In genomic region chr6:54126993-54127697, GRCm38 (mm10) we compare ENCODE assay signal across 9 mouse cellular contexts.
DNase-seq lines count a peak whose midpoint lies in the region; ATAC-seq lines count a peak whose summit lies in the region.
"Had no signal": no experiment of that assay in that cellular context is flagged by ENCODE, and none has a peak within 500 bp of the region (broad histone marks: within the 10 kb centered on the region; RNA-seq: fewer than 3 reads in every experiment).

No protein-coding gene starts in this region.

- H3K4me3 ChIP-seq in hindbrain, embryonic 14.5 days (replicated peaks; ENCODE audit: low read length): no peak overlapping the region
- H3K4me3 ChIP-seq in hindbrain, embryonic 11.5 days (ENCODE audit: low read depth, low read length): no peak overlapping the region
- no peak overlapping the region for H3K4me3 ChIP-seq in forebrain, embryonic 14.5 days (ENCODE audit: low read depth, low read length)
- H3K4me3 ChIP-seq: heart, adult 2 months had no signal

- no peak overlapping the region for H3K4me2 ChIP-seq in hindbrain, embryonic 14.5 days (replicated peaks)
- no peak overlapping the region for H3K4me2 ChIP-seq in hindbrain, embryonic 11.5 days (replicated peaks; ENCODE audit: low read depth, low read length)
- H3K4me2 ChIP-seq in forebrain, embryonic 14.5 days (ENCODE audit: low read length): no peak overlapping the region

- no peaks in the 10 kb centered on the region for H3K36me3 ChIP-seq in hindbrain, embryonic 14.5 days (replicated peaks; ENCODE audit: control insufficient read depth, insufficient read depth)
- H3K36me3 ChIP-seq in hindbrain, embryonic 11.5 days (ENCODE audit: control insufficient read depth, insufficient read depth, low read length): no peaks in the 10 kb centered on the region
- H3K36me3 ChIP-seq in forebrain, embryonic 14.5 days (ENCODE audit: control insufficient read depth, insufficient read depth, low read length): no peaks in the 10 kb centered on the region

- DNase-seq in hindbrain, embryonic 14.5 days (ENCODE audit: low spot score): no peak
- no peak for DNase-seq in hindbrain, embryonic 11.5 days (ENCODE audit: low spot score)
- DNase-seq in forebrain, embryonic 14.5 days (ENCODE audit: low spot score): no peak
- peak; percentile 72 for DNase-seq in naive thymus-derived CD4-positive, alpha-beta T cell, adult 2 months (ENCODE audit: low read depth)
- no peak for DNase-seq in embryo, embryonic 11 days
- no peak for DNase-seq in lung, postnatal 36 days
- DNase-seq in urinary bladder, postnatal 10 days (ENCODE audit: low spot score): no peak
- DNase-seq: heart, adult 2 months had no signal

- H3K4me1 ChIP-seq in hindbrain, embryonic 14.5 days (replicated peaks; ENCODE audit: control insufficient read depth, insufficient read depth, low read length): peaks cover 5% of the 10 kb centered on the region; the same call in 1 of the 2 replicates
- no peaks in the 10 kb centered on the region for H3K4me1 ChIP-seq in hindbrain, embryonic 11.5 days (replicated peaks; ENCODE audit: control insufficient read depth, insufficient read depth, low read length)
- peaks cover 23% of the 10 kb centered on the region for H3K4me1 ChIP-seq in forebrain, embryonic 14.5 days (ENCODE audit: control insufficient read depth, insufficient read depth, low read length)

- peak overlapping the region; percentile 15; the same call in 1 of the 2 replicates for H3K27ac ChIP-seq in hindbrain, embryonic 14.5 days
- no peak overlapping the region for H3K27ac ChIP-seq in hindbrain, embryonic 11.5 days (ENCODE audit: low read depth, low read length)
- peak overlapping the region; percentile 49; the same call in 1 of the 2 replicates for H3K27ac ChIP-seq in forebrain, embryonic 14.5 days (ENCODE audit: low read depth, low read length)
- H3K27ac ChIP-seq: heart, adult 2 months had no signal

- no peak overlapping the region for H3K9ac ChIP-seq in hindbrain, embryonic 14.5 days
- no peak overlapping the region for H3K9ac ChIP-seq in hindbrain, embryonic 11.5 days (ENCODE audit: low read depth, low read length)
- no peak overlapping the region for H3K9ac ChIP-seq in forebrain, embryonic 14.5 days (ENCODE audit: low read length)

- peak; percentile 11; the same call in 1 of the 2 replicates for ATAC-seq in hindbrain, embryonic 14.5 days (ENCODE audit: low FRiP score)
- no peak for ATAC-seq in hindbrain, embryonic 11.5 days (ENCODE audit: low FRiP score)
- peak; percentile 81 for ATAC-seq in CD4-positive, CD25-positive, alpha-beta regulatory T cell, adult 4 months
- ATAC-seq in forebrain, embryonic 14.5 days: peak; percentile 47; the same call in 1 of the 2 replicates

- 78% methylated on average over 11 of the region's 11 CpGs for WGBS in hindbrain, embryonic 14.5 days
- 89% methylated on average over 11 of the region's 11 CpGs for WGBS in hindbrain, embryonic 11.5 days
- 62% methylated on average over 11 of the region's 11 CpGs for WGBS in forebrain, embryonic 14.5 days

- H3K9me3 ChIP-seq in hindbrain, embryonic 14.5 days (ENCODE audit: control insufficient read depth, low read length): no peaks in the 10 kb centered on the region
- no peaks in the 10 kb centered on the region for H3K9me3 ChIP-seq in hindbrain, embryonic 11.5 days (ENCODE audit: control insufficient read depth, low read length)
- no peaks in the 10 kb centered on the region for H3K9me3 ChIP-seq in forebrain, embryonic 14.5 days (replicated peaks; ENCODE audit: control insufficient read depth, low read length)

- no peaks in the 10 kb centered on the region for H3K27me3 ChIP-seq in hindbrain, embryonic 14.5 days (ENCODE audit: control insufficient read depth, insufficient read depth, low read length)
- H3K27me3 ChIP-seq in hindbrain, embryonic 11.5 days (ENCODE audit: control insufficient read depth, insufficient read depth, low read length): no peaks in the 10 kb centered on the region
- H3K27me3 ChIP-seq in forebrain, embryonic 14.5 days (replicated peaks; ENCODE audit: control insufficient read depth, insufficient read depth, low read length): no peaks in the 10 kb centered on the region
